Mouse (Mus musculus) hindbrain, embryonic 12.5 days (tissue): ENCODE data around the gene Olfr424. TPM values are rescaled to one million over a fixed set of nuclear protein-coding genes. Genes with fewer than 3 reads are reported as not detected.

Source experiments
- ATAC-seq: fragments of 200-750 bp; cut with Nextera tagmentation; 2 replicates; pipeline ENCODE4 v1.8.0; 2017; ENCODE audit warnings: moderate TSS enrichment; ENCODE audit not compliant: low FRiP score
- H3K27ac ChIP-seq: fragments of 300-500 bp; sonication (generic); 2 replicates; pipeline ENCODE4 v1.5.1; 2016; ENCODE audit warnings: mild to moderate bottlenecking
- H3K27me3 ChIP-seq: fragments of 300-500 bp; sonication (generic); 2 replicates; pipeline ENCODE4 v1.6.1; 2016; ENCODE audit warnings: mild to moderate bottlenecking
- H3K36me3 ChIP-seq: fragments of 300-500 bp; sonication (generic); 2 replicates; pipeline ENCODE4 v1.6.1; 2016; ENCODE audit warnings: mild to moderate bottlenecking
- H3K4me1 ChIP-seq: fragments of 300-500 bp; sonication (generic); 2 replicates; pipeline ENCODE4 v1.6.1; 2016
- H3K4me2 ChIP-seq: fragments of 300-500 bp; sonication (generic); replicated peaks from 2 replicates; pipeline ENCODE4 v1.6.1; 2016; ENCODE audit warnings: mild to moderate bottlenecking
- H3K4me3 ChIP-seq: fragments of 300-500 bp; sonication (generic); 2 replicates; pipeline ENCODE4 v1.5.1; 2016; ENCODE audit warnings: mild to moderate bottlenecking
- H3K9ac ChIP-seq: fragments of 300-500 bp; sonication (generic); 2 replicates; pipeline ENCODE4 v1.6.1; 2016; ENCODE audit warnings: mild to moderate bottlenecking, moderate library complexity
- H3K9me3 ChIP-seq: fragments of 300-500 bp; sonication (generic); replicated peaks from 2 replicates; pipeline ENCODE4 v1.6.1; 2016; ENCODE audit warnings: mild to moderate bottlenecking
- WGBS: fragments of 180-500 bp; shearing (Covaris S2); methylation state at CpG from one replicate; pipeline ENCODE4 v1.1.7; 2016; 5-methylcytosine and 5-hydroxymethylcytosine counted together
- polyA plus RNA-seq: library from polyadenylated mRNA; unstranded; fragments of >200 nt; fragmentation: Nextera tagmentation; extraction: Ambion mirVana; gene quantifications from 2 replicates; pipeline ENCODE4 v1.2.1, GENCODE M21; 2016

Olfr424 gene
- polyA plus RNA-seq = not detected in 2 replicates

GRCm38 (mm10) chr1:174131217-174131616 is at the start of gene Olfr424:
TSS of gene Olfr424 (plus strand) at chr1:174131517.
- H3K27ac ChIP-seq = no peak within 1 kb of the TSS
- 85% methylated on average over 3 of the region's 3 CpGs for WGBS
- no peaks in the 10 kb centered on the region for H3K9me3 ChIP-seq
- H3K9ac ChIP-seq = no peak within 1 kb of the TSS
- no peaks in the 10 kb centered on the region for H3K4me1 ChIP-seq
- H3K36me3 ChIP-seq = no peaks in the 10 kb centered on the region
- no peak within 1 kb of the TSS for H3K4me2 ChIP-seq
- H3K4me3 ChIP-seq = no peak within 1 kb of the TSS
- no peaks in the 10 kb centered on the region for H3K27me3 ChIP-seq
- ATAC-seq = no peak

DNA sequence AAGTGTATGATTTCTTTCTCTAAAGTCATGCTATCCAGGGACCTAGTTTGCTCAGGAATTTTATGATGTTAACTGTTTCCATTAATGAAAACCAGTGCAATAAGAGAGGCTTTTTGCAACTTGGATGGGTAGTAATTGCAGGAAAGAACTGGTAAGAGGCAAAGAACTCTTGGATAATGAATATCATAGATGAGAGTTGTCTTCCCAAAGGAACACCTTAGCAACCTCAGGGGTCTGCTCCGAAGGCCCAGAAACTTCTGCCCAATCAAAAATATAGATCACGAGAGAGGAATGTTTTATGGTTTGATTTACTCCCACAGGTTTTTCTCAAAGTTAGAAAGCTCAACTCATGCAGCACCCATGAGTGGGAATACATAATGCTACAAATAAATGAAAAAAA is 47.3 kb upstream of the Olfr424 start, which contains the start of gene Olfr429:
Gene Olfr429 (plus strand): TSS at position 301 of the 400 bp plus-strand sequence.
- Histone ChIP-seq H3K9ac (no peak within 1 kb of the TSS), H3K36me3 (no peaks in the 10 kb centered on the region), H3K9me3 (no peaks in the 10 kb centered on the region), H3K27ac (no peak within 1 kb of the TSS), H3K27me3 (no peaks in the 10 kb centered on the region), H3K4me1 (no peaks in the 10 kb centered on the region), H3K4me2 (no peak within 1 kb of the TSS), H3K4me3 (no peak within 1 kb of the TSS)
- ATAC-seq = no peak
- 90% methylated on average over 2 of the region's 2 CpGs for WGBS

DNA sequence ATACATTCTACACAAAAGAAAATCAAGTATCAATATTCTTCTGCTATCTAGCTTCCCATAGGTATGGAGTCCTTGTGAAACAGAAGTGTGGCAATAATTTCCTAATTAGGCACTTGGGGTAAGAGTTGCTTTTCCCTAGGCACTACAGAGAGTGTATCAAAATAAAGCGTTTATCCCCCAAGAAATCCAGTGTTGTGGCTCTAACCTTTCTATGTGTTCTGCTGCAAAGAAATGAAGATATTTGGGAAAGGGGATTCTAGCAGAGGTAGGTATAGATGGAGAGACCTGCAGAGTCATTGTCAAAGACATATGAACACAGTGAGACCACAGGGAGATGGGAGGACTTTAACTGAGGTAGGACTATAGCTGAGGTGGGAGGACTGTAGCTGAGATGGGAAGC is 34.7 kb upstream of the Olfr424 start, which contains the start of gene Olfr427:
Gene Olfr427 (plus strand): TSS at position 301 of the 400 bp plus-strand sequence.
- H3K9me3 ChIP-seq = no peaks in the 10 kb centered on the region
- H3K4me1 ChIP-seq = no peaks in the 10 kb centered on the region
- H3K36me3 ChIP-seq = no peaks in the 10 kb centered on the region
- WGBS = 87% methylated on average over 1 of the region's 1 CpGs
- no peak within 1 kb of the TSS for H3K9ac ChIP-seq
- no peak within 1 kb of the TSS for H3K4me3 ChIP-seq
- no peak for ATAC-seq
- H3K27me3 ChIP-seq = no peaks in the 10 kb centered on the region
- no peak within 1 kb of the TSS for H3K4me2 ChIP-seq
- H3K27ac ChIP-seq = no peak within 1 kb of the TSS

DNA sequence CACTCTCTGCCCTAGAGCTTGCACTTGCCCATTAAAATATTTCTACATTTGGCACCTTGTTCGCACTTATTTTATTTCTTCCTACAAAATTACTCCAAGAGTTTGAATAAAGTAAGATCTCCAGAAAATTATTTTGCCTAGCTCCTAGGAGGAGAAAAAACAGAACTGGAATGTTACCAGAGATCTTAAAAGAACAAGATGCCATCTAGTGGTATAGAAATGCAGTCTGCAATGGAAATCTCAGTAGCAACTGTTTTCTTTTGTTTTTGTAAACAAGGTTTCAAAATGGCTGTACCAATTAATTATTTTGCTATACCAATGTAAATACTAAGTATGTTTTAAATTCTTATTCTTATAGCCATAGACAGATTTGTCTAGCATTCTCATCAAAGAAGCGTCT is 27.6 kb upstream of the Olfr424 start:
- H3K9ac ChIP-seq = no peak overlapping the region
- no peaks in the 10 kb centered on the region for H3K9me3 ChIP-seq
- ATAC-seq = no peak
- no peaks in the 10 kb centered on the region for H3K4me1 ChIP-seq
- no peak overlapping the region for H3K4me3 ChIP-seq
- H3K36me3 ChIP-seq = no peaks in the 10 kb centered on the region
- no peak overlapping the region for H3K27ac ChIP-seq
- H3K4me2 ChIP-seq = no peak overlapping the region
- H3K27me3 ChIP-seq = no peaks in the 10 kb centered on the region
- WGBS = 54% methylated on average over 2 of the region's 2 CpGs

DNA sequence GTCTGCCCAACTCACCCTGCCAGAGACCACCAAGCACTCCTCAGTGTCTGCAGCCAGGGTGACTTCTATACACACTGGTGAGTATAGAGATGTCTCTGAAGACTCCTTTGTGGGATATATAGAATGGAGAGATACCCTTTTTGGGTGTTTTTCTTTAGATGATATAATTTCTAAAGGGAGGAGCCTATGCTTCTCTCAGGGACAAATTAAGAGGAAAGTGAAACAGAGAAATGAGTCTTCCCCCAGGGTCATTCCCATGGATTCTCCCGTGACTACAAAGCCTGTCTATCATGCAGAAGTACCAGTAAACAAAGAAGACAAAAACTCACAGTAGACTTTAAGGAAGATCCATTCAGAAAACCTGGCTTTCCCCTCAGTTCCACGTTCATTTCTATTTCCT is 10.3 kb upstream of the Olfr424 start, which contains the start of gene Olfr231:
Gene Olfr231 (minus strand): TSS at position 101 of the 400 bp plus-strand sequence.
- H3K4me3 ChIP-seq = no peak within 1 kb of the TSS
- H3K9ac ChIP-seq = no peak within 1 kb of the TSS
- 46% methylated on average over 2 of the region's 2 CpGs for whole genome bisulfite sequencing
- no peaks in the 10 kb centered on the region for H3K4me1 ChIP-seq
- ATAC-seq = no peak
- H3K9me3 ChIP-seq = no peaks in the 10 kb centered on the region
- no peaks in the 10 kb centered on the region for H3K36me3 ChIP-seq
- H3K4me2 ChIP-seq = no peak within 1 kb of the TSS
- H3K27ac ChIP-seq = no peak within 1 kb of the TSS
- no peaks in the 10 kb centered on the region for H3K27me3 ChIP-seq

GRCm38 (mm10) chr1:174131999-174132398 is 682 bp downstream of the Olfr424 start:
- Histone ChIP-seq H3K9me3 (no peaks in the 10 kb centered on the region), H3K4me2 (no peak overlapping the region), H3K4me3 (no peak overlapping the region), H3K4me1 (no peaks in the 10 kb centered on the region), H3K9ac (no peak overlapping the region), H3K27ac (no peak overlapping the region), H3K27me3 (no peaks in the 10 kb centered on the region), H3K36me3 (no peaks in the 10 kb centered on the region)
- ATAC-seq = no peak
- WGBS = 76% methylated on average over 3 of the region's 3 CpGs

- Histone ChIP-seq H3K36me3 (no peaks in the 10 kb centered on the region), H3K4me1 (no peaks in the 10 kb centered on the region), H3K4me2 (no peak overlapping the region), H3K27ac (no peak overlapping the region), H3K27me3 (no peaks in the 10 kb centered on the region), H3K9ac (no peak overlapping the region), H3K9me3 (no peaks in the 10 kb centered on the region), H3K4me3 (no peak overlapping the region)
- 80% methylated on average over 2 of the region's 2 CpGs for WGBS
- ATAC-seq = no peak
Observed at GRCm38 (mm10) chr1:174141384-174141783, 10.1 kb downstream of the Olfr424 start.

DNA sequence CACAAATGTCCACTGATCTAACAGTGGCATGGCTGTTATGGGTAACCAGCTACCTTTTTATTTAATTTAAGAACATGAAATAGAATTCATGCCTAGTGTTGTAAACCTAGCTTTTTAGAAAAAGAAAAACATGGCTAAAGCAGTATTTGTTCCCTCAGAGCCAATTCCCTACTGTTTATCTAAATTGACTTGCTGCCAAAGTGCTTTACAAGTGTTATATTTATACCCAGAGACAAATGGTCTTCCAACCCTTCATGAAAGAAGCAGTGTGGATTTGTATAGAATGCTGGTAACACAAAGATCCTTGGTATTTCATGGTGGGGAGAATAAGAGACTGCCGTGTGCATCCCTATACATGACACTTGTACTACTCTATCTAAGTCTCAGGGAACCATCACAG is 15.4 kb downstream of the Olfr424 start:
- H3K36me3 ChIP-seq = no peaks in the 10 kb centered on the region
- no peak overlapping the region for H3K4me2 ChIP-seq
- WGBS = 88% methylated on average over 1 of the region's 1 CpGs
- no peaks in the 10 kb centered on the region for H3K4me1 ChIP-seq
- no peaks in the 10 kb centered on the region for H3K27me3 ChIP-seq
- no peak overlapping the region for H3K27ac ChIP-seq
- no peak for ATAC-seq
- H3K9me3 ChIP-seq = no peaks in the 10 kb centered on the region
- no peak overlapping the region for H3K4me3 ChIP-seq
- no peak overlapping the region for H3K9ac ChIP-seq

GRCm38 (mm10) chr1:174149289-174149688 is 18.0 kb downstream of the Olfr424 start:
- Histone ChIP-seq H3K27me3 (no peaks in the 10 kb centered on the region), H3K9ac (no peak overlapping the region), H3K9me3 (no peaks in the 10 kb centered on the region), H3K4me2 (no peak overlapping the region), H3K27ac (no peak overlapping the region), H3K36me3 (no peaks in the 10 kb centered on the region), H3K4me3 (no peak overlapping the region), H3K4me1 (no peaks in the 10 kb centered on the region)
- 72% methylated on average over 2 of the region's 2 CpGs for WGBS
- ATAC-seq = no peak

GRCm38 (mm10) chr1:174155333-174155732 is 24.0 kb downstream of the Olfr424 start, which contains the start of gene Olfr420:
TSS of gene Olfr420 (plus strand) at chr1:174155633.
- WGBS = 88% methylated on average over 1 of the region's 1 CpGs
- Histone ChIP-seq H3K27me3 (no peaks in the 10 kb centered on the region), H3K4me3 (no peak within 1 kb of the TSS), H3K36me3 (no peaks in the 10 kb centered on the region), H3K27ac (no peak within 1 kb of the TSS), H3K4me1 (no peaks in the 10 kb centered on the region), H3K9me3 (no peaks in the 10 kb centered on the region), H3K9ac (no peak within 1 kb of the TSS), H3K4me2 (no peak within 1 kb of the TSS)
- no peak for ATAC-seq

GRCm38 (mm10) chr1:174157622-174158021 is 26.3 kb downstream of the Olfr424 start:
- no peaks in the 10 kb centered on the region for H3K27me3 ChIP-seq
- H3K27ac ChIP-seq = no peak overlapping the region
- ATAC-seq = no peak
- H3K9me3 ChIP-seq = no peaks in the 10 kb centered on the region
- no peak overlapping the region for H3K4me2 ChIP-seq
- no peaks in the 10 kb centered on the region for H3K4me1 ChIP-seq
- no peaks in the 10 kb centered on the region for H3K36me3 ChIP-seq
- H3K9ac ChIP-seq = no peak overlapping the region
- WGBS = 90% methylated on average over 3 of the region's 3 CpGs
- no peak overlapping the region for H3K4me3 ChIP-seq

DNA sequence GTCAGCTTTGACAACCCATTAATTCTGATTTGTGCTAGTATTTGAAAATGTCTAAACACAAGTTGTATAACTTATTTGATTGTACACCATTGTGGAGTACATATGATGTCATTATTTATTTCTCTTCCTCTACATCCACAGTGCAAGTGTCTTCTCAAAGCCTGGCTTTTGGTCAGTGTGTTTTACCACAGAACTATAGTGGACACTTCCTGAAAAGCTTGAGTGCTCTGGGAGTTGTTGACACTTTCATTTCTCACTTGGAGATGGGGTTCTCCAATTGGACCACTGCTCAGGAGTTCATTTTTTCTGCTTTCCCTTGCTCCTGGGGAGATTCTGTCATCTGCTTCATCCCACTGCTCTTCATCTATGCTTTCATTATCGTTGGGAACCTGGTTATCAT is 27.2 kb downstream of the Olfr424 start:
- Histone ChIP-seq H3K9ac (no peak overlapping the region), H3K9me3 (no peaks in the 10 kb centered on the region), H3K27me3 (no peaks in the 10 kb centered on the region), H3K4me1 (no peaks in the 10 kb centered on the region), H3K4me2 (no peak overlapping the region), H3K36me3 (no peaks in the 10 kb centered on the region), H3K27ac (no peak overlapping the region), H3K4me3 (no peak overlapping the region)
- no peak for ATAC-seq
- WGBS = 85% methylated on average over 1 of the region's 1 CpGs

DNA sequence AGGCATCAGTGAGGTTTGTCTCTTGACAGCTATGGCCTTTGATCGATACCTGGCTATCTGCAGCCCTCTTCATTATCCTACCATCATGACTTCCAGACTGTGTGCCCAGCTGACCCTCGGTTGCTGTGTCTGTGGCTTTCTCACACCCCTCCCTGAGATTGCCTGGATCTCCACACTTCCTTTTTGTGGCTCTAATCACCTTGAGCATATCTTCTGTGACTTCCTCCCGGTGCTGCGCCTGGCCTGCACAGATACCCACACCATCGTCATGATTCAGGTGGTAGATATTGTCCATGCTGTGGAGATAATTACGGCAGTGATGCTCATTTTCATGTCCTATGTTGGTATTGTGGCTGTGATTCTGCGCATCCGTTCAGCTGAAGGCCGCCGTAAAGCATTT is 27.8 kb downstream of the Olfr424 start:
- H3K27me3 ChIP-seq = no peaks in the 10 kb centered on the region
- H3K4me1 ChIP-seq = no peaks in the 10 kb centered on the region
- WGBS = 94% methylated on average over 10 of the region's 10 CpGs
- ATAC-seq = no peak
- H3K4me2 ChIP-seq = no peak overlapping the region
- H3K9ac ChIP-seq = no peak overlapping the region
- H3K36me3 ChIP-seq = no peaks in the 10 kb centered on the region
- no peak overlapping the region for H3K4me3 ChIP-seq
- H3K9me3 ChIP-seq = no peaks in the 10 kb centered on the region
- H3K27ac ChIP-seq = no peak overlapping the region
